Mouse (Mus musculus) limb, embryonic 12.5 days (tissue): ENCODE measurements around the gene Cenpi. TPM values are rescaled to one million over a fixed set of nuclear protein-coding genes. Genes with fewer than 3 reads are reported as not detected.

Source experiments
- ATAC-seq: fragments of 200-750 bp; cut with Nextera tagmentation; 2 replicates; pipeline ENCODE4 v1.8.0; 2017; ENCODE audit warnings: low read depth, moderate TSS enrichment; ENCODE audit not compliant: insufficient number of reproducible peaks, insufficient read depth, low FRiP score, low TSS enrichment
- H3K27ac ChIP-seq: fragments of 300-500 bp; sonication (generic); 2 replicates; pipeline ENCODE4 v1.5.1; 2016; ENCODE audit warnings: mild to moderate bottlenecking, moderate library complexity
- H3K27me3 ChIP-seq: fragments of 300-500 bp; sonication (generic); 2 replicates; pipeline ENCODE4 v1.6.1; 2016; ENCODE audit warnings: mild to moderate bottlenecking, moderate library complexity
- H3K36me3 ChIP-seq: fragments of 300-500 bp; sonication (generic); 2 replicates; pipeline ENCODE4 v1.6.1; 2016; ENCODE audit warnings: mild to moderate bottlenecking, moderate library complexity
- H3K4me1 ChIP-seq: fragments of 300-500 bp; sonication (generic); replicated peaks from 2 replicates; pipeline ENCODE4 v1.6.1; 2016
- H3K4me2 ChIP-seq: fragments of 300-500 bp; sonication (generic); 2 replicates; pipeline ENCODE4 v1.6.1; 2016; ENCODE audit warnings: mild to moderate bottlenecking, moderate library complexity
- H3K4me3 ChIP-seq: fragments of 300-500 bp; sonication (generic); replicated peaks from 2 replicates; pipeline ENCODE4 v1.5.1; 2016; ENCODE audit warnings: mild to moderate bottlenecking
- H3K9ac ChIP-seq: fragments of 300-500 bp; sonication (generic); replicated peaks from 2 replicates; pipeline ENCODE4 v1.6.1; 2016; ENCODE audit warnings: mild to moderate bottlenecking, moderate library complexity
- H3K9me3 ChIP-seq: fragments of 300-500 bp; sonication (generic); 2 replicates; pipeline ENCODE4 v1.6.1; 2016; ENCODE audit warnings: mild to moderate bottlenecking, moderate library complexity
- WGBS: fragments of 180-500 bp; shearing (Covaris S2); methylation state at CpG from one replicate; pipeline ENCODE4 v1.1.7; 2016; 5-methylcytosine and 5-hydroxymethylcytosine counted together
- polyA plus RNA-seq: library from polyadenylated mRNA; unstranded; fragments of >200 nt; fragmentation: Nextera tagmentation; extraction: Ambion mirVana; gene quantifications from 2 replicates; pipeline ENCODE4 v1.2.1, GENCODE M21; 2016

The Cenpi gene
- polyA plus RNA-seq, result 29.7 and 33.5 TPM in 2 replicates

GRCm38 (mm10) chrX:134307534-134308274 lies at the start of gene Cenpi:
Cenpi (plus strand) TSS chrX:134308084.
- 0 out of 2 replicates have a peak within 1 kb of the TSS, but pooled peaks have one; percentile 19 for H3K27ac ChIP-seq
- 11% methylated on average over 36 of the region's 36 CpGs for WGBS
- peak; percentile 94 for ATAC-seq

GRCm38 (mm10) chrX:134261191-134261590 lies 46.7 kb upstream of the Cenpi start:
- H3K27ac ChIP-seq, result no peak overlapping the region
- H3K36me3 ChIP-seq, result no peaks in the 10 kb centered on the region
- H3K27me3 ChIP-seq, result peaks cover 22% of the 10 kb centered on the region; the same call in 1 of the 2 replicates
- H3K9ac ChIP-seq, result no peak overlapping the region
- no peak overlapping the region for H3K4me3 ChIP-seq
- H3K9me3 ChIP-seq, result no peaks in the 10 kb centered on the region
- 0 out of 2 replicates have a peak, but pooled peaks cover 2% of the 10 kb centered on the region for H3K4me1 ChIP-seq
- ATAC-seq, result no peak
- H3K4me2 ChIP-seq, result no peak overlapping the region
- 65% methylated on average over 5 of the region's 5 CpGs for WGBS

More at GRCm38 (mm10) chrX:134307534-134308274, at the start of gene Cenpi:
- Histone ChIP-seq H3K4me3 (peak within 1 kb of the TSS; percentile 43), H3K4me2 (peak within 1 kb of the TSS; percentile 53), H3K27me3 (peaks cover 9% of the 10 kb centered on the region; the same call in 1 of the 2 replicates), H3K4me1 (no peaks in the 10 kb centered on the region), H3K9me3 (no peaks in the 10 kb centered on the region), H3K9ac (peak within 1 kb of the TSS; percentile 56), H3K36me3 (peaks cover 4% of the 10 kb centered on the region; the same call in 1 of the 2 replicates)

- H3K4me1 ChIP-seq, result 0 out of 2 replicates have a peak, but pooled peaks cover 2% of the 10 kb centered on the region
- H3K4me2 ChIP-seq, result 0 out of 2 replicates have a peak overlapping the region, but pooled peaks have one; percentile 6
- H3K27me3 ChIP-seq, result peaks cover 22% of the 10 kb centered on the region; the same call in 1 of the 2 replicates
- H3K9ac ChIP-seq, result no peak overlapping the region
- no peaks in the 10 kb centered on the region for H3K36me3 ChIP-seq
- H3K4me3 ChIP-seq, result no peak overlapping the region
- H3K27ac ChIP-seq, result no peak overlapping the region
- no peaks in the 10 kb centered on the region for H3K9me3 ChIP-seq
- ATAC-seq, result 0 out of 2 replicates have a peak, but pooled peaks have one; percentile 42
- 63% methylated on average over 11 of the region's 11 CpGs for WGBS
Observed at GRCm38 (mm10) chrX:134262129-134262528, 45.8 kb upstream of the Cenpi start.

GRCm38 (mm10) chrX:134275715-134276114 lies 32.2 kb upstream of the Cenpi start:
- Histone ChIP-seq H3K27me3 (peaks cover 17% of the 10 kb centered on the region), H3K4me1 (no peaks in the 10 kb centered on the region), H3K27ac (no peak overlapping the region; the same call in 1 of the 2 replicates), H3K9ac (no peak overlapping the region), H3K36me3 (no peaks in the 10 kb centered on the region), H3K4me2 (peak overlapping the region; percentile 50), H3K9me3 (no peaks in the 10 kb centered on the region), H3K4me3 (no peak overlapping the region)
- no peak for ATAC-seq
- 31% methylated on average over 6 of the region's 6 CpGs for WGBS

GRCm38 (mm10) chrX:134276275-134277160 lies 31.4 kb upstream of the Cenpi start, which contains the start of gene Trmt2b:
Trmt2b (minus strand) TSS chrX:134276984.
- H3K36me3 ChIP-seq, result no peaks in the 10 kb centered on the region
- peak within 1 kb of the TSS; percentile 27; the same call in 1 of the 2 replicates for H3K9ac ChIP-seq
- H3K27ac ChIP-seq, result peak within 1 kb of the TSS; percentile 86
- ATAC-seq, result peak; percentile 76
- peak within 1 kb of the TSS; percentile 50 for H3K4me2 ChIP-seq
- WGBS, result 17% methylated on average over 23 of the region's 26 CpGs
- peak within 1 kb of the TSS; percentile 41 for H3K4me3 ChIP-seq
- H3K4me1 ChIP-seq, result no peaks in the 10 kb centered on the region
- H3K9me3 ChIP-seq, result no peaks in the 10 kb centered on the region
- H3K27me3 ChIP-seq, result peaks cover 12% of the 10 kb centered on the region

- no peak for ATAC-seq
- H3K4me1 ChIP-seq, result no peaks in the 10 kb centered on the region
- no peak overlapping the region for H3K4me2 ChIP-seq
- H3K9me3 ChIP-seq, result no peaks in the 10 kb centered on the region
- H3K4me3 ChIP-seq, result no peak overlapping the region
- H3K36me3 ChIP-seq, result no peaks in the 10 kb centered on the region
- no peak overlapping the region for H3K9ac ChIP-seq
- 88% methylated on average over 3 of the region's 3 CpGs for WGBS
- peaks cover 12% of the 10 kb centered on the region for H3K27me3 ChIP-seq
- H3K27ac ChIP-seq, result no peak overlapping the region
Observed at GRCm38 (mm10) chrX:134280531-134280930, 27.4 kb upstream of the Cenpi start.

GRCm38 (mm10) chrX:134285102-134285501 lies 22.8 kb upstream of the Cenpi start:
- ATAC-seq, result no peak
- no peaks in the 10 kb centered on the region for H3K4me1 ChIP-seq
- H3K4me3 ChIP-seq, result no peak overlapping the region
- no peak overlapping the region for H3K4me2 ChIP-seq
- no peaks in the 10 kb centered on the region for H3K36me3 ChIP-seq
- H3K9ac ChIP-seq, result no peak overlapping the region
- H3K27me3 ChIP-seq, result peaks cover 15% of the 10 kb centered on the region
- H3K9me3 ChIP-seq, result no peaks in the 10 kb centered on the region
- no peak overlapping the region for H3K27ac ChIP-seq
- WGBS, result 86% methylated on average over 2 of the region's 2 CpGs

- H3K27me3 ChIP-seq, result peaks cover 19% of the 10 kb centered on the region
- 65% methylated on average over 4 of the region's 4 CpGs for WGBS
- no peaks in the 10 kb centered on the region for H3K36me3 ChIP-seq
- no peaks in the 10 kb centered on the region for H3K4me1 ChIP-seq
- no peak overlapping the region for H3K4me3 ChIP-seq
- H3K9ac ChIP-seq, result no peak overlapping the region
- no peak for ATAC-seq
- no peak overlapping the region for H3K27ac ChIP-seq
- H3K4me2 ChIP-seq, result no peak overlapping the region
- no peaks in the 10 kb centered on the region for H3K9me3 ChIP-seq
Observed at GRCm38 (mm10) chrX:134285791-134286190, 22.1 kb upstream of the Cenpi start.

GRCm38 (mm10) chrX:134287305-134287704 lies 20.6 kb upstream of the Cenpi start:
- Histone ChIP-seq H3K4me2 (no peak overlapping the region), H3K4me3 (no peak overlapping the region), H3K9me3 (no peaks in the 10 kb centered on the region), H3K27ac (no peak overlapping the region), H3K27me3 (peaks cover 29% of the 10 kb centered on the region), H3K36me3 (no peaks in the 10 kb centered on the region), H3K9ac (no peak overlapping the region), H3K4me1 (no peaks in the 10 kb centered on the region)
- no peak for ATAC-seq
- WGBS, result 93% methylated on average over 2 of the region's 2 CpGs

- 0 out of 2 replicates have a peak, but pooled peaks have one; percentile 26 for ATAC-seq
- no peaks in the 10 kb centered on the region for H3K9me3 ChIP-seq
- peaks cover 44% of the 10 kb centered on the region for H3K27me3 ChIP-seq
- no peak overlapping the region for H3K27ac ChIP-seq
- no peak overlapping the region for H3K9ac ChIP-seq
- no peaks in the 10 kb centered on the region for H3K4me1 ChIP-seq
- peak overlapping the region; percentile 59 for H3K4me2 ChIP-seq
- WGBS, result 20% methylated on average over 9 of the region's 9 CpGs
- H3K4me3 ChIP-seq, result peak overlapping the region; percentile 47
- no peaks in the 10 kb centered on the region for H3K36me3 ChIP-seq
Observed at GRCm38 (mm10) chrX:134296301-134296700, 11.6 kb upstream of the Cenpi start.

- Histone ChIP-seq H3K4me2 (peak overlapping the region; percentile 59), H3K36me3 (no peaks in the 10 kb centered on the region), H3K27me3 (peaks cover 41% of the 10 kb centered on the region), H3K4me1 (no peaks in the 10 kb centered on the region), H3K9me3 (no peaks in the 10 kb centered on the region), H3K9ac (no peak overlapping the region), H3K27ac (no peak overlapping the region), H3K4me3 (peak overlapping the region; percentile 47)
- no peak for ATAC-seq
- WGBS, result 22% methylated on average over 7 of the region's 7 CpGs
Observed at GRCm38 (mm10) chrX:134296737-134297136, 11.1 kb upstream of the Cenpi start.
